Mouse (Mus musculus): ENCODE measurements around the gene Phb.

DNA sequence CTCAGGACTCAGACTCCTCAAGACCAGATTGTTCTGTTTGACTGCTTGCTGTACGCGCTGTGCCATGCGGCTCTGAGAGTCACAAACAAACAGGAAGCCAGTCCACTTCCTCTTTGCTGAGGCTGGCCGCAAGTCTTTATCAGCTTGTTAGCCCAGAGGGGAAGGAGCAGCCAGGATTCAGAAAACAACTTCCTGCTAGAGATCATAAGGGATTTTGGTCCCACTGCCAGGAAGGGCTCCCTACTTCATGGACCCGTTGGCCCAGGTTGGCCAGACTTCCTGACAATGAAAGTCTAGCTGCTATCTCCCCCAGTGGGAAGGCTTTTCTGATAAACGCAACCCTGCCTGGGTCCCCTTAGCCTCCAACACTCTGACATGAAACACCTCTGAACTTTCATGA lies 21.8 kb downstream of the Phb start:
- TF ChIP-seq CTCF (IDR thresholded peaks at IDR 0.05; ENCODE audit: low read depth) (no peak), EP300 (IDR thresholded peaks at IDR 0.05; ENCODE audit: low read depth) (no peak; the same call in 1 of the 2 replicates)
